7 mouse cellular contexts compared by ENCODE assay signal in genomic region chr10:37397271-37397991, GRCm38 (mm10).
A peak's percentile ranks its signal among the peaks of the same experiment; 100 is the strongest.
DNase-seq lines count a peak whose midpoint lies in the region; ATAC-seq and TF ChIP-seq lines count a peak whose summit lies in the region.

No protein-coding gene starts in this region.

- DNase-seq in brain, embryonic 14.5 days (ENCODE audit: low read depth): peak; percentile 97
- DNase-seq in embryo, embryonic 9.5 days (ENCODE audit: extremely low spot score): peak; percentile 88
- DNase-seq in heart, adult 2 months: peak; percentile 66 to 68
- peak; percentile 15 for DNase-seq in kidney, adult 18-20 months
- DNase-seq in liver, adult 2 months (ENCODE audit: extremely low read depth, low read depth, low spot score): peak; percentile 17

- peak; percentile 87 for ATAC-seq in stomach, embryonic 15.5 days (ENCODE audit: insufficient read depth, low FRiP score, low read depth)

- H3K27ac ChIP-seq in heart, adult 2 months: peak overlapping the region; percentile 73
- H3K27ac ChIP-seq in liver, adult 2 months (replicated peaks; ENCODE audit: insufficient read depth, low read depth, low read length): peak overlapping the region; percentile 19
- peak overlapping the region; percentile 88 for H3K27ac ChIP-seq in stomach, embryonic 15.5 days

- no peaks in the 10 kb centered on the region for H3K27me3 ChIP-seq in heart, adult 2 months (ENCODE audit: control insufficient read depth, insufficient read depth, low read length)
- H3K27me3 ChIP-seq in liver, adult 2 months (ENCODE audit: control insufficient read depth, insufficient read depth, low read length): no peaks in the 10 kb centered on the region
- H3K27me3 ChIP-seq in myocyte (ENCODE audit: control insufficient read depth, insufficient read depth, insufficient read length): no peaks in the 10 kb centered on the region
- H3K27me3 ChIP-seq in stomach, embryonic 15.5 days (replicated peaks): no peaks in the 10 kb centered on the region

- peaks cover 5% of the 10 kb centered on the region for H3K4me1 ChIP-seq in heart, adult 2 months (ENCODE audit: control insufficient read depth, insufficient read depth, low read length)
- no peaks in the 10 kb centered on the region for H3K4me1 ChIP-seq in liver, adult 2 months (ENCODE audit: control insufficient read depth, insufficient read depth, low read length)
- 0 out of 2 replicates have a peak, but pooled peaks cover 8% of the 10 kb centered on the region for H3K4me1 ChIP-seq in stomach, embryonic 15.5 days

- peak; percentile 82; the same call in 1 of the 2 replicates for TF ChIP-seq EP300 in heart, adult 2 months (IDR thresholded peaks at IDR 0.05; ENCODE audit: insufficient read depth, low read depth, low read length)

- H3K79me2 ChIP-seq in heart, adult 2 months (replicated peaks; ENCODE audit: control insufficient read depth, insufficient read depth, low read length): no peaks in the 10 kb centered on the region
- H3K79me2 ChIP-seq in liver, adult 2 months (ENCODE audit: control insufficient read depth, insufficient read depth, low read length): no peaks in the 10 kb centered on the region
- H3K79me2 ChIP-seq in myocyte (ENCODE audit: control insufficient read depth, insufficient read depth): no peaks in the 10 kb centered on the region

- H3ac ChIP-seq in myocyte (ENCODE audit: control insufficient read depth, insufficient read length): no peak overlapping the region

- H3K9me3 ChIP-seq in stomach, embryonic 15.5 days: no peaks in the 10 kb centered on the region

- intact Hi-C loops in heart, adult 2 months (cut with DNase I): loop anchor here (2.0 to 5.0 kb wide), 3 partner anchors 75 to 261 kb away; no protein-coding TSS in a partner anchor

- H3K4me3 ChIP-seq in heart, adult 2 months: peak overlapping the region; percentile 30
- H3K4me3 ChIP-seq in liver, adult 2 months (ENCODE audit: insufficient read depth, low read depth, low read length): peak overlapping the region; percentile 1; the same call in 1 of the 2 replicates
- no peak overlapping the region for H3K4me3 ChIP-seq in myocyte
- peak overlapping the region; percentile 31 for H3K4me3 ChIP-seq in stomach, embryonic 15.5 days (replicated peaks)

- 7% methylated on average over 18 of the region's 18 CpGs for WGBS in heart, adult 2 months
- WGBS in liver, adult 2 months: 15% methylated on average over 18 of the region's 18 CpGs
- 4% methylated on average over 18 of the region's 18 CpGs for WGBS in stomach, embryonic 15.5 days

- peak overlapping the region; percentile 72 for H3K9ac ChIP-seq in heart, adult 2 months (ENCODE audit: low read depth, low read length)
- H3K9ac ChIP-seq in liver, adult 2 months (ENCODE audit: low read depth, low read length): no peak overlapping the region; the same call in 1 of the 2 replicates
- 0 out of 2 replicates have a peak overlapping the region, but pooled peaks have one; percentile 6 for H3K9ac ChIP-seq in stomach, embryonic 15.5 days

- TF ChIP-seq POLR2A in brain, embryonic 14.5 days (IDR thresholded peaks at IDR 0.05; ENCODE audit: borderline replicate concordance, extremely low read depth, insufficient read depth, insufficient read length, poor library complexity, severe bottlenecking): no peak
- no peak for TF ChIP-seq POLR2A in heart, adult 2 months (IDR thresholded peaks at IDR 0.05; ENCODE audit: insufficient read depth, low read depth, low read length)
- no peak for TF ChIP-seq POLR2A in liver, adult 2 months (IDR thresholded peaks at IDR 0.05; ENCODE audit: extremely low read depth, insufficient read depth, low read length)
- no peak for TF ChIP-seq POLR2A in myocyte (IDR thresholded peaks at IDR 0.05; ENCODE audit: insufficient read length, low read depth)

- H3K4me2 ChIP-seq in myocyte (ENCODE audit: low read depth): peak overlapping the region; percentile 42
- peak overlapping the region; percentile 66 for H3K4me2 ChIP-seq in stomach, embryonic 15.5 days

- no peaks in the 10 kb centered on the region for H3K36me3 ChIP-seq in heart, adult 2 months (ENCODE audit: control insufficient read depth, insufficient read depth, low read length)
- H3K36me3 ChIP-seq in liver, adult 2 months (ENCODE audit: control insufficient read depth, insufficient read depth, low read length): no peaks in the 10 kb centered on the region
- H3K36me3 ChIP-seq in myocyte (ENCODE audit: control insufficient read depth, insufficient read depth): no peaks in the 10 kb centered on the region
- no peaks in the 10 kb centered on the region for H3K36me3 ChIP-seq in stomach, embryonic 15.5 days

- TF ChIP-seq CTCF in brain, embryonic 14.5 days (IDR thresholded peaks at IDR 0.05; ENCODE audit: borderline replicate concordance, extremely low read depth, insufficient read depth, insufficient read length): no peak
- TF ChIP-seq CTCF in heart, adult 2 months (IDR thresholded peaks at IDR 0.05): no peak
- TF ChIP-seq CTCF in liver, adult 2 months (IDR thresholded peaks at IDR 0.05; ENCODE audit: low read depth, low read length): no peak

TF ChIP-seq in myocyte, 11 proteins besides CTCF, POLR2A, EP300 and RAD21:
- TF ChIP-seq POLR2AphosphoS2 (IDR thresholded peaks at IDR 0.05; ENCODE audit: insufficient read length, low read depth) (no peak), MYOD1 (IDR thresholded peaks at IDR 0.05; ENCODE audit: control insufficient read depth in 1 of 3, insufficient read length in 2 of 3, low read depth in 2 of 3) (peak in 1 of 3 experiments; percentile 54), MYOG (IDR thresholded peaks at IDR 0.05; ENCODE audit: control insufficient read depth in 1 of 3, insufficient read depth in 1 of 3, insufficient read length in 2 of 3, low read depth in 2 of 3) (peak in 1 of 3 experiments; percentile 61)

Comparison
In these comparisons a context has a peak if more than half of its experiments do, and no peak if none do; other contexts are left out.
1. DNase-seq: peak in every context shown above with its lines; median percentile 97 in brain, embryonic 14.5 days; 88 in embryo, embryonic 9.5 days; 67 in heart, adult 2 months; 17 in liver, adult 2 months; 15 in kidney, adult 18-20 months.
2. H3K27ac ChIP-seq: peak in every context shown above with its lines; median percentile 88 in stomach, embryonic 15.5 days; 73 in heart, adult 2 months; 19 in liver, adult 2 months.